Mouse (Mus musculus) heart, adult 2 months (tissue): ENCODE data around the gene Rimbp2. TPM values are rescaled to one million over a fixed set of nuclear protein-coding genes. Genes with fewer than 3 reads are reported as not detected.

Experiments used
- DNase-seq, 2 experiments: peaks; one replicate each; pipeline ENCODE4 v3.0.0; 2021
- H3K27ac ChIP-seq: fragments of 200-600 bp; 2 replicates; pipeline ENCODE4 v1.8.1; 2022
- H3K27me3 ChIP-seq: fragments of 200-500 bp; 2 replicates; pipeline ENCODE4 v1.6.1; 2012; ENCODE audit warnings: mild to moderate bottlenecking, low read length, inconsistent platforms, mixed read lengths; ENCODE audit not compliant: control insufficient read depth, insufficient read depth
- H3K36me3 ChIP-seq: fragments of 200-500 bp; 2 replicates; pipeline ENCODE4 v1.6.1; 2012; ENCODE audit warnings: low read length, inconsistent platforms; ENCODE audit not compliant: control insufficient read depth, insufficient read depth
- H3K4me1 ChIP-seq: fragments of 200-500 bp; 2 replicates; pipeline ENCODE4 v1.6.1; 2011; ENCODE audit warnings: low read length; ENCODE audit not compliant: control insufficient read depth, insufficient read depth
- H3K4me3 ChIP-seq: fragments of 200-600 bp; 2 replicates; pipeline ENCODE4 v1.8.1; 2022
- H3K79me2 ChIP-seq: fragments of 200-500 bp; replicated peaks from 2 replicates; pipeline ENCODE4 v1.6.1; 2012; ENCODE audit warnings: mild to moderate bottlenecking, inconsistent platforms, low read length, moderate library complexity, mixed read lengths; ENCODE audit not compliant: control insufficient read depth, insufficient read depth
- H3K9ac ChIP-seq: fragments of 200-500 bp; 2 replicates; pipeline ENCODE4 v1.6.1; 2012; ENCODE audit warnings: low read depth, mild to moderate bottlenecking, control low read depth, inconsistent platforms, low read length, mixed read lengths
- CTCF ChIP-seq: fragments of 200-600 bp; IDR thresholded peaks from 2 replicates; pipeline ENCODE4 v1.8.1; 2022; ENCODE audit warnings: antibody characterized with exemption, mild to moderate bottlenecking, moderate library complexity
- EP300 ChIP-seq: fragments of 200-500 bp; IDR thresholded peaks from 2 replicates; pipeline ENCODE4 v1.6.1; 2011; ENCODE audit warnings: low read depth, low read length, control low read depth; ENCODE audit not compliant: insufficient read depth
- POLR2A ChIP-seq: fragments of 200-500 bp; IDR thresholded peaks from 2 replicates; pipeline ENCODE4 v1.6.1; 2011; ENCODE audit warnings: mild to moderate bottlenecking, low read depth, low read length, control low read depth; ENCODE audit not compliant: insufficient read depth
- WGBS: fragments of 180-500 bp; shearing (Covaris S2); methylation state at CpG from one replicate; pipeline ENCODE4 v1.1.7; 2018; 5-methylcytosine and 5-hydroxymethylcytosine counted together
- intact Hi-C: fragments of 180-260 bp; cut with DNase I; formaldehyde crosslinking; loops from one replicate; pipeline ENCODE4 v1.15.1; 2025
- polyA plus RNA-seq: library from polyadenylated mRNA; depleted of rRNA; stranded (reverse); fragments of >200 nt; gene quantifications from 2 replicates; pipeline ENCODE4 v1.2.3, GENCODE M21; 2012
- total RNA-seq, 2 experiments: library from RNA; stranded (reverse); gene quantifications; 2 replicates each; pipeline ENCODE4 v1.2.3; 2021

Rimbp2 gene
- total and polyA plus RNA-seq, 3 experiments: 0.06 to 0.07 TPM; not detected in 1

DNA sequence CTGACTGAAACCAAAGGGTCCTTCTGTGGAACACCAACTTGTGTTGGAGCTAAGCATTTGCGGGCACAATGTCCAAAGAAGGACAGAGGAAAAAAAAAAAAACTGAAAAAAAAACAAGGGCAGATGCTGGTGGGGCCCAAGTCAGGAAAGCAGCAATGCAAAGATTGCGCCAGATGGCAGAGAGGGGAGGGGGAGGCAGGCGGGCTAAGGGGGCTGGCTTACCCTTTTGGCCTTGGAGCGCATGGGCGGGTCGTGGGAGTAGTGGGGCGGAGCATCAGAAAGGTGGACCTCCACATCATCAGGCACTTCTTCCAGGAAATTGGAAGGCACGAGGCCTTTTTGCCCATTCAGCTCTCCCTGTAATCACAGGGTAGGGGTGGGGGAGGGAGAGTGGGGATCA, 192.2 kb downstream of the Rimbp2 start:
- no peak overlapping the region for H3K9ac ChIP-seq
- H3K36me3 ChIP-seq: no peaks in the 10 kb centered on the region
- no peak for TF ChIP-seq EP300
- TF ChIP-seq CTCF: no peak
- no peak for TF ChIP-seq POLR2A
- WGBS: 29% methylated on average over 8 of the region's 8 CpGs
- DNase-seq: no peak
- no peaks in the 10 kb centered on the region for H3K27me3 ChIP-seq
- H3K27ac ChIP-seq: no peak overlapping the region
- H3K4me3 ChIP-seq: no peak overlapping the region
- no peaks in the 10 kb centered on the region for H3K79me2 ChIP-seq
- H3K4me1 ChIP-seq: no peaks in the 10 kb centered on the region
- intact Hi-C loops: no loop called here

DNA sequence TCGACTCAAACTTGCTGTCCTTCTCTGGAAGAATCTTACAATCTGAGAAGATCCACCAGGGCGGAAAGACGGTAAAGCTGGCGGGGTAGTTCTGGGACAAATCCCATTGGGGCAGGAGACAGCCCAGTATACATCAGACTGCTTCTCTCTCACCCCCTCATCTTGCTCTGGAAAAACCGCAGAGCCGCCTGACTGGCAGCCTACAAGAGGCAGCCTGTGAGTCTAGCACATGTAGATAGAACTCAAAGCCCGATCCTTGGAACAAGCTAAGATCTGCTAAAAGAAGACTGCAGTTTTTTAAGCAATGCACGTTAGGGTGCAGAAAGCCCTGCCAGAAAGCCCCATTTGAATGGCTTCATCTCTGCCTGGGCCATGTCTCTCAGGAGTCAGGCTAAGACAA, 207.0 kb downstream of the Rimbp2 start:
- H3K79me2 ChIP-seq: no peaks in the 10 kb centered on the region

DNA sequence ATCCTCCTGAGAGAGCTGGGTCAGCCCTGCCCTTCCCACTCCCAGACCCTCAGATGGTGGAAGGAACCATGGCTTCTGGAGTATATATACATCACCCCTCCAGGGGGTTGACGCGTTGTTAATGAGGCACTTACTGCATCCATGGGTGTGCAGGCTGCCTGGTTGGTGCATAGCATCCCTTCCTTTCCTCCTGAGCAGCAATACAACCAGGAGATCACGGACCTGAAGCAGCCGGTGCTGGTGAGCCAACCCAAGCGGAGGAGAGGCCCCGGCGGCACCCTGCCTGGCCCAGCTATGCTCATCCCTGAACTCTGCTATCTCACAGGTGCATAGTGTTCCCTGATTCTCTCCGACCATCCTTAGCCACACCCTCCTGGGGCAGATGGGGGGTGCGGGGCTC, 208.1 kb downstream of the Rimbp2 start:
- Histone ChIP-seq H3K79me2 (no peaks in the 10 kb centered on the region), H3K27ac (no peak overlapping the region), H3K4me3 (no peak overlapping the region), H3K9ac (no peak overlapping the region), H3K4me1 (no peaks in the 10 kb centered on the region), H3K36me3 (no peaks in the 10 kb centered on the region), H3K27me3 (no peaks in the 10 kb centered on the region)
- no peak for TF ChIP-seq POLR2A
- TF ChIP-seq EP300: no peak
- TF ChIP-seq CTCF: no peak
- intact Hi-C loops: no loop called here
- no peak for DNase-seq
- WGBS: 54% methylated on average over 9 of the region's 9 CpGs

More for the DNA sequence above, 207.0 kb downstream of the Rimbp2 start:
- intact Hi-C loops: no loop called here
- Histone ChIP-seq H3K4me3 (no peak overlapping the region), H3K27me3 (no peaks in the 10 kb centered on the region), H3K9ac (no peak overlapping the region), H3K27ac (no peak overlapping the region), H3K36me3 (no peaks in the 10 kb centered on the region), H3K4me1 (no peaks in the 10 kb centered on the region)
- TF ChIP-seq CTCF (no peak), POLR2A (no peak), EP300 (no peak)
- DNase-seq: no peak
- WGBS: 73% methylated on average over 8 of the region's 8 CpGs

DNA sequence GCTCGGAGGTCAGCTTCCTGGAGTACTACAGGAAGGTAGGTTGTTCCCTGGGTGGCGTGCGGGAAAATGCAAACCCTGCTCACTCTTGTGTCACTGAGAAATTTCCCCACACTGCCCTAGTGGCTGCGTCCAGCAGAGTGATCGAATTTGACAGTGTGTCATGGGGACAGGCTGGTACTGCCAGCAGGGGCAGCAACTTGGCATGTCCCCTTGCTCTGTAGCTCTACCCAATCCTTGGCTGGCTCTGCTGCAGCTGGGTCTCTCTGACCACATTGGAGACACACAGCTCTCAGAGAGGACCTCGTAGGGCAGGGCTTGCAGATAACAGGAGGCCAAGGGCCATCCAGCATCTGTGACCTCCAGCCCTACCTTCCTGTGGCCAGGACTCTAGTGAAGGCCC, 208.9 kb downstream of the Rimbp2 start:
- no peak overlapping the region for H3K9ac ChIP-seq
- H3K4me1 ChIP-seq: no peaks in the 10 kb centered on the region
- H3K27ac ChIP-seq: no peak overlapping the region
- intact Hi-C loops: no loop called here
- TF ChIP-seq EP300: no peak
- TF ChIP-seq CTCF: no peak
- no peak for TF ChIP-seq POLR2A
- H3K27me3 ChIP-seq: no peaks in the 10 kb centered on the region
- no peak for DNase-seq
- H3K4me3 ChIP-seq: no peak overlapping the region
- H3K36me3 ChIP-seq: no peaks in the 10 kb centered on the region
- H3K79me2 ChIP-seq: no peaks in the 10 kb centered on the region
- 77% methylated on average over 6 of the region's 6 CpGs for WGBS

DNA sequence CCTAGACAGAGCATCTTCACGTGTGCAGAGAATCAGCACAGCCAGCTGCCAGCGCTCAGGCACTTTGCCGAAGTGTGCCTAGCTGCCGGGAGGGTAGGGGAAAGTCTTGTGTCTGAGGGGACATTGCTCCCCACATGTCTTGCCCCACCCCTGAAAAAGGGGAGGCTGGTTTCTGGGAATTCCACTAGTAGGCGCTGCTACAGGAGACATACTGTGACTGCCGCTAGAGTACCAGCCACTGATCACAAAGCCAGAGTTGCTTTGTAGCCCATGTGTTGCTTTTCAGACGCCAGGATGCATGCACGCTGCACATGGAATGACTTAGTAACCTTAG, 213.5 kb downstream of the Rimbp2 start:
- Histone ChIP-seq H3K4me3 (no peak overlapping the region), H3K4me1 (no peaks in the 10 kb centered on the region), H3K36me3 (no peaks in the 10 kb centered on the region), H3K9ac (no peak overlapping the region), H3K27ac (no peak overlapping the region), H3K27me3 (no peaks in the 10 kb centered on the region; the same call in 1 of the 2 replicates), H3K79me2 (no peaks in the 10 kb centered on the region)
- 35% methylated on average over 8 of the region's 8 CpGs for WGBS
- no peak for TF ChIP-seq EP300
- no peak for TF ChIP-seq CTCF
- DNase-seq: no peak
- intact Hi-C loops: loop anchor here (10.0 kb wide), 1 partner anchor 235 kb away; no protein-coding TSS in a partner anchor

DNA sequence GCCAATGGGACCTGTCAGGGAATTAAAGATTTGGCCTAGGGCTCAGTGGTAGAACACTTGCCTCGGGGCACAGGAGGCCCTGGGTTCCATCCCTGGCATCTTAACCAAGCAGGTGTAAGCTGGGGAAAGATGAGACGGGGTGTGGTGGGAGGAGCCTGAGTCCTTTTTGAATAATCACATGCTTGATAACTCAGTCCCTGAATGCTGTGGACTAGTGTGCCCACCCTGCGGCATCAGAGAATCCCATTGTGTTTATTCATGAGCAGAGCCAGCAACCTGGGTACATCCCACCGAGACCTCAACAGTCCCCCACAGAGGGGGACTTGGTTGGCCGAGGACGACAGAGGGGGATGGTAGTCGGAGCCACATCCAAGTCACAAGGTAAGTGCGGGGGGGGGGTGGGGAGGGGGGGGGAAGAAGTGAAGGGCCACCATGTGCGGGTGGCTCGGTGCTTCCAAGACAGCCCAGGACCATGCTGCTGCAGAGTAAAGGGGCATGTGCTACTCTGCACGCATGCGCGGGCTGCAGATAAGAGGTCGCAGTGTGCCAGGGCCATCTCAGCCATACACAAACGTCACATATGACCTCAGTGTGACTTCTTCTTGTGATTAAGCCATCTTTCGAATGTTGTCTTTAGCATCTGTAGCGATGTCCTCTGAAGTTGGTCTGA, 214.0 kb downstream of the Rimbp2 start:
- TF ChIP-seq EP300 (no peak), CTCF (no peak), POLR2A (no peak)
- 40% methylated on average over 17 of the region's 17 CpGs for WGBS
- intact Hi-C loops: loop anchor here (10.0 kb wide), 1 partner anchor 235 kb away; no protein-coding TSS in a partner anchor
- Histone ChIP-seq H3K27me3 (no peaks in the 10 kb centered on the region; the same call in 1 of the 2 replicates), H3K9ac (no peak overlapping the region), H3K79me2 (no peaks in the 10 kb centered on the region), H3K36me3 (no peaks in the 10 kb centered on the region), H3K27ac (no peak overlapping the region), H3K4me3 (no peak overlapping the region), H3K4me1 (no peaks in the 10 kb centered on the region)
- DNase-seq: no peak
